Mouse (Mus musculus): Measurements from ENCODE around the gene Gm42674. TPM values are rescaled to one million over a fixed set of nuclear protein-coding genes. Genes with fewer than 3 reads are reported as not detected.

The Gm42674 gene
- polyA plus RNA-seq, 1 experiment from 2014 or later, result not detected

GRCm38 (mm10) chr3:90644220-90644619 is 42.5 kb downstream of the Gm42674 start:
- WGBS (ENCODE audit: insufficient replicate concordance), result 32% methylated on average over 3 of the region's 3 CpGs
- H3K9ac ChIP-seq, result no peak overlapping the region

GRCm38 (mm10) chr3:90647291-90647690 is 45.6 kb downstream of the Gm42674 start:
- no peaks in the 10 kb centered on the region for H3K36me3 ChIP-seq (replicated peaks)
- H3K9me3 ChIP-seq (replicated peaks), result no peaks in the 10 kb centered on the region
- no peak for ATAC-seq (ENCODE audit: insufficient read depth)
- no peak overlapping the region for H3K27ac ChIP-seq (replicated peaks)
- H3K4me1 ChIP-seq (replicated peaks), result no peaks in the 10 kb centered on the region
- 47% methylated on average over 1 of the region's 1 CpGs for WGBS (ENCODE audit: insufficient replicate concordance)
- H3K4me3 ChIP-seq (replicated peaks), result no peak overlapping the region
- H3K4me2 ChIP-seq, result no peak overlapping the region
- H3K27me3 ChIP-seq, result no peaks in the 10 kb centered on the region
- H3K9ac ChIP-seq, result no peak overlapping the region

More at GRCm38 (mm10) chr3:90644220-90644619, 42.5 kb downstream of the Gm42674 start:
- Histone ChIP-seq H3K9me3 (replicated peaks) (no peaks in the 10 kb centered on the region), H3K4me3 (replicated peaks) (no peak overlapping the region), H3K4me1 (replicated peaks) (no peaks in the 10 kb centered on the region), H3K27me3 (no peaks in the 10 kb centered on the region), H3K27ac (replicated peaks) (no peak overlapping the region), H3K4me2 (no peak overlapping the region), H3K36me3 (replicated peaks) (no peaks in the 10 kb centered on the region)
- no peak for ATAC-seq (ENCODE audit: insufficient read depth)

GRCm38 (mm10) chr3:90648981-90649380 is 47.3 kb downstream of the Gm42674 start:
- Histone ChIP-seq H3K4me2 (no peak overlapping the region), H3K4me3 (replicated peaks) (no peak overlapping the region)

GRCm38 (mm10) chr3:90649832-90650231 is 48.1 kb downstream of the Gm42674 start:
- ATAC-seq (ENCODE audit: insufficient read depth), result no peak
- Histone ChIP-seq H3K27ac (replicated peaks) (no peak overlapping the region), H3K9me3 (replicated peaks) (no peaks in the 10 kb centered on the region), H3K4me2 (no peak overlapping the region), H3K4me3 (replicated peaks) (no peak overlapping the region), H3K27me3 (no peaks in the 10 kb centered on the region), H3K36me3 (replicated peaks) (no peaks in the 10 kb centered on the region), H3K9ac (no peak overlapping the region), H3K4me1 (replicated peaks) (no peaks in the 10 kb centered on the region)
- WGBS (ENCODE audit: insufficient replicate concordance), result 57% methylated on average over 2 of the region's 2 CpGs

More at GRCm38 (mm10) chr3:90648981-90649380, 47.3 kb downstream of the Gm42674 start:
- no peak for ATAC-seq (ENCODE audit: insufficient read depth)
- H3K27me3 ChIP-seq, result no peaks in the 10 kb centered on the region
- no peaks in the 10 kb centered on the region for H3K4me1 ChIP-seq (replicated peaks)
- no peaks in the 10 kb centered on the region for H3K36me3 ChIP-seq (replicated peaks)
- no peak overlapping the region for H3K9ac ChIP-seq
- H3K27ac ChIP-seq (replicated peaks), result no peak overlapping the region
- no peaks in the 10 kb centered on the region for H3K9me3 ChIP-seq (replicated peaks)

GRCm38 (mm10) chr3:90652878-90653508 is 51.3 kb downstream of the Gm42674 start:
- no peaks in the 10 kb centered on the region for H3K27me3 ChIP-seq
- no peaks in the 10 kb centered on the region for H3K4me1 ChIP-seq (replicated peaks)
- H3K9ac ChIP-seq, result no peak overlapping the region
- no peaks in the 10 kb centered on the region for H3K9me3 ChIP-seq (replicated peaks)
- H3K27ac ChIP-seq (replicated peaks), result no peak overlapping the region
- no peak overlapping the region for H3K4me3 ChIP-seq (replicated peaks)
- no peak overlapping the region for H3K4me2 ChIP-seq
- 27% methylated on average over 5 of the region's 5 CpGs for WGBS (ENCODE audit: insufficient replicate concordance)
- ATAC-seq (ENCODE audit: insufficient read depth), result no peak
- H3K36me3 ChIP-seq (replicated peaks), result no peaks in the 10 kb centered on the region

GRCm38 (mm10) chr3:90653717-90654116 is 52.0 kb downstream of the Gm42674 start, which contains the start of gene S100a7a:
S100a7a (plus strand) TSS chr3:90654017.
- no peak for ATAC-seq (ENCODE audit: insufficient read depth)
- H3K9me3 ChIP-seq (replicated peaks), result no peaks in the 10 kb centered on the region
- H3K4me3 ChIP-seq (replicated peaks), result no peak within 1 kb of the TSS
- no peak within 1 kb of the TSS for H3K27ac ChIP-seq (replicated peaks)
- H3K9ac ChIP-seq, result no peak within 1 kb of the TSS
- no peaks in the 10 kb centered on the region for H3K4me1 ChIP-seq (replicated peaks)
- H3K4me2 ChIP-seq, result no peak within 1 kb of the TSS
- H3K36me3 ChIP-seq (replicated peaks), result no peaks in the 10 kb centered on the region
- no peaks in the 10 kb centered on the region for H3K27me3 ChIP-seq

Other genes with a start within 250 kb of the Gm42674 start
- gene Slc27a3, start 212.0 kb upstream of the Gm42674 start, polyA plus RNA-seq (2015; fragmentation: Nextera tagmentation; extraction: Ambion mirVana), result 1.5 and 1.7 TPM in 2 replicates
- 9.2 and 9.9 TPM in 2 replicates for gene Ints3, start 168.3 kb upstream of the Gm42674 start, polyA plus RNA-seq (2015; fragmentation: Nextera tagmentation; extraction: Ambion mirVana)
- 3.7 and 4.8 TPM in 2 replicates for gene Npr1, start 136.0 kb upstream of the Gm42674 start, polyA plus RNA-seq (2015; fragmentation: Nextera tagmentation; extraction: Ambion mirVana)
- 48.2 and 50.8 TPM in 2 replicates for gene Ilf2, start 125.8 kb upstream of the Gm42674 start, polyA plus RNA-seq (2015; fragmentation: Nextera tagmentation; extraction: Ambion mirVana)
- 16.2 and 17.8 TPM in 2 replicates for gene Snapin, start 110.9 kb upstream of the Gm42674 start, polyA plus RNA-seq (2015; fragmentation: Nextera tagmentation; extraction: Ambion mirVana)
- 49.8 and 51.6 TPM in 2 replicates for gene Chtop, start 92.4 kb upstream of the Gm42674 start, polyA plus RNA-seq (2015; fragmentation: Nextera tagmentation; extraction: Ambion mirVana)
- gene S100a1, start 87.5 kb upstream of the Gm42674 start, polyA plus RNA-seq (2015; fragmentation: Nextera tagmentation; extraction: Ambion mirVana), result 24.3 and 24.4 TPM in 2 replicates
- gene S100a13, start 87.5 kb upstream of the Gm42674 start, polyA plus RNA-seq (2015; fragmentation: Nextera tagmentation; extraction: Ambion mirVana), result 16.1 and 18.9 TPM in 2 replicates
- not detected in 2 replicates for gene S100a14, start 75.0 kb upstream of the Gm42674 start, polyA plus RNA-seq (2015; fragmentation: Nextera tagmentation; extraction: Ambion mirVana)
- gene S100a16, start 64.7 kb upstream of the Gm42674 start, polyA plus RNA-seq (2015; fragmentation: Nextera tagmentation; extraction: Ambion mirVana), result 32.3 and 34.4 TPM in 2 replicates
- not detected in 2 replicates for gene S100a3, start 41.3 kb upstream of the Gm42674 start, polyA plus RNA-seq (2015; fragmentation: Nextera tagmentation; extraction: Ambion mirVana)
- not detected in 2 replicates for gene S100a2, start 11.7 kb upstream of the Gm42674 start, polyA plus RNA-seq (2015; fragmentation: Nextera tagmentation; extraction: Ambion mirVana)
- 1.7 and 2.3 TPM in 2 replicates for gene S100a4, start 1.9 kb downstream of the Gm42674 start, polyA plus RNA-seq (2015; fragmentation: Nextera tagmentation; extraction: Ambion mirVana)
- gene S100a5, start 6.6 kb downstream of the Gm42674 start, polyA plus RNA-seq (2015; fragmentation: Nextera tagmentation; extraction: Ambion mirVana), result not detected in 2 replicates
- 14.2 and 15.9 TPM in 2 replicates for gene S100a6, start 11.0 kb downstream of the Gm42674 start, polyA plus RNA-seq (2015; fragmentation: Nextera tagmentation; extraction: Ambion mirVana)
- gene S100a7a, start 52.1 kb downstream of the Gm42674 start, polyA plus RNA-seq (2015; fragmentation: Nextera tagmentation; extraction: Ambion mirVana), result not detected in 2 replicates
- gene S100a8, start 67.1 kb downstream of the Gm42674 start, polyA plus RNA-seq (2015; fragmentation: Nextera tagmentation; extraction: Ambion mirVana), result 1,899 and 2,323 TPM in 2 replicates
- 1,494 and 1,522 TPM in 2 replicates for gene S100a9, start 93.8 kb downstream of the Gm42674 start, polyA plus RNA-seq (2015; fragmentation: Nextera tagmentation; extraction: Ambion mirVana)
- gene Pglyrp4, start 125.0 kb downstream of the Gm42674 start, polyA plus RNA-seq (2015; fragmentation: Nextera tagmentation; extraction: Ambion mirVana), result not detected in 2 replicates
- gene Gm5849, start 176.0 kb downstream of the Gm42674 start, polyA plus RNA-seq (2015; fragmentation: Nextera tagmentation; extraction: Ambion mirVana), result not detected in 2 replicates